Mouse (Mus musculus) induced T-regulatory cell, adult 2 months (primary cell): Measurements from ENCODE around the gene Ankle2.

Experiments used
- DNase-seq: peaks from one replicate; pipeline ENCODE4 v3.0.0-alpha.2; 2012; ENCODE audit warnings: low read depth

The Ankle2 gene

DNA sequence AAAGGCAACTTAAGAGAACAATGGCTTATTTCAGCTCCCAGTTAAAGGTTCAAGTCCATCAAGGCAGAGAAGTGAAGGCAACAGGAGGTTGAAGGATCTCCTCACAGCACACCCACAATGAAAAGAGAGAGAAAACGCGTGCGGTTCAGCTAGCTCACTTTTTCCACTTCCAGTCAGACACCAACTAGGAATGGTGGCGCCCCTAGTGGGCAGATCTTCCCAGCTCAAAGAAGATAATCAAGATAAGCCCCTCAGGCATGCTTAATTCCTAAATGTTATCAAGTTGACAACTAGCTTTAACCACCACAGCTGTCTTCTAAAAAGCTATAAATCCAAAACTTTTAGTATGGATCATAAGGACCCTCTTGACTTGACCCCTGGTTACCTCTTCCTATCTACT is 53.7 kb downstream of the Ankle2 start:
- peak; percentile 90 for DNase-seq

DNA sequence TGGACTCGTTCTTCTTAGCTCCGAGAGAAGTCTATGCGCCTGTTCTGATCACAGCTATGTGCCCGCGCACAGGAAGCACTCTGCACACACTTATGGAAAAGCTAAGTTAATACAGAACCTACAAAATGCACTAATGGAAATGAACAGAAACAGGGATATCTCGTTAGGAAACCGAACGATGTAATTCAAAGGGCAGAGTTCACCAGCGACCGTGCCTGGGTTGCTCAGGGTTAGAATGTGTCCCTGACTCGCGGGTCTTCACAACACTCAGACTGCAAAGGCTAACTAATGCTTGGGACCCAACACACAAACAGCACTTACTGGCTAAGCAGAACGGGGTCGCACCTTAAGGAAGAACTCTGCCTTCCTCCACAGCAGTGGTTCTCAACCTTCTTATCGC is 54.4 kb downstream of the Ankle2 start:
- DNase-seq = peak; percentile 53

GRCm38 (mm10) chr5:110285770-110286445 is 55.1 kb downstream of the Ankle2 start, which contains the start of the genes Pxmp2 and Pole:
Gene Pxmp2 (minus strand): TSS chr5:110286186.
Gene Pole (plus strand): TSS chr5:110286306.
- peak; percentile 95 for DNase-seq

GRCm38 (mm10) chr5:110286446-110287083 is 55.8 kb downstream of the Ankle2 start:
- DNase-seq = no peak

DNA sequence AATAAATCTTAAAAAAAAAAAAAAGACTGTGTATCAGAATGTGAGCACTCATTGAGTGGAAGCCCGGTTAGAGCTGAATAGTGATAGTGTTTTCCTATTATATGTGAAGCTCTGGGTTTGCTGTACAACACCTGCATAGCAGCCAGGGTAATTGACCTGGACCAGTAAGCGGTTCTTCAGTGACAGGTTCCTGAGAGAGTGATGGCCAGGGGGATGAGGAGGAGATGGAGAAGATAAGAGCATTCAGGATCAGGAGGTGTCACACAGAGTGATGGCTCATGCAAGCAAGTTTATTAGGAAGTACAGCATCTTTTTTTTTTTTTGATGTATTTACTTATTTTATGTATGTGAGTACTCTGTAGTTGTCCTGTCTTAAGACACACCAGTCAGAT is 56.3 kb downstream of the Ankle2 start:
- DNase-seq = peak; percentile 27

DNA sequence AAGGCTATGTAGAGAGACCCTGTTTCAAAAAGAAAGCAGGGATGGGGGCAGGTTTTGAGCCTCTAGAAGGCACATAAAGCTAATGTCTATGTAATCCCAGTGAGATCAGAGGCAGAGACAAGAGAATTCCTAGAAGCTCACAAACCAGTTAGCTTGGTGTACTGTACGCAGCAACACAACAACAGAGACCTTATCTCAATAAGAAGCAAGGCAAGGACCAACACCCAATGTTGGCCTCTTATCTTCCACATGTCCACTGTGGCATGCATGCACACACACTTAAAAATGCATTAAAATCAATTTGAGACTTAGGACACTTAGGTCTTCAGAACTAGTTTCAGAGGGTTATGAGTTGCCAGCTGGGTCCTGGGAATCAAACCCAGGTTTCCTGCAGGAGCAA is 60.8 kb downstream of the Ankle2 start:
- no peak for DNase-seq

DNA sequence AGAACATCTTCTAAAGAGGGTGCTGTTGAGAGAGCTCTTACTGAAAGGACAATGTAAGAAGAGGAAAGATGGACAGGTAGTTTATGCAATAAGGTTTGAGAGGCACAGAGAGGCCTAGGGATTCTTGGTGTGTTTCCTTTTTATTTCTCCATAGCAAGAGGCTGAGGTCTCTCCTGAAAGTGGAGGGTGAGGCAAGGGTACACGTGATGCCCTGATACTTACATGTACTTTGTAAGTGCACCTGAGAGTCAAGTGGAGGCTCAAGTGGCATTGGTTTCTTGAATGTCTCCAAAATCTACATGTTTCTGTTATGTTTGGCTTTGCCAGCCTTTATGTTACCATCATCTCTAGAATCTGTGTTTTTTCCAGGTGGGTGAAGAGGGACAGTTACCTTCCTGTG is 65.8 kb downstream of the Ankle2 start:
- DNase-seq = no peak

DNA sequence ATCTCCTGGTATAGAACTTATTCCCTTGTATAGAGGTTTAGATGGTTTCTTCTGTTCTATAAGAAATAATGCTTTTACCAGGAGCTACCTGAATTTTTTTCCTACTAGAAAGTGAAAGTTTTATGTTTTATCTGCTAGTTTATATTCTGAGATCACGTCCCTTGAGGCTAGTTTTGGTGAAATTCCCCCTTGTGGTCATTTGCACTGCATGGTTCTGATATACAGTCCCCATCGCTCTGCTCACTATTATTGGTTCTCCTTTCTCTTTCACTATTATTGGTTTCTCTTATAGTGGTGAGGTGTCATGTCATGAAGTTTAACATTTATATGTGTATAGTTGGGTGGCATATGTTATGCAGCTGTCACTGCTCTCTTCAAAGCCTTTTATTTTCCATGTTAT is 69.8 kb downstream of the Ankle2 start:
- DNase-seq = peak; percentile 16
